In genomic region chr1:86598516-86598915, GRCm38 (mm10) we compare ENCODE assay signal across 9 mouse cellular contexts. TPM values are rescaled to one million over a fixed set of nuclear protein-coding genes. Genes with fewer than 3 reads are reported as not detected.
DNase-seq lines count a peak whose midpoint lies in the region; ATAC-seq and TF ChIP-seq lines count a peak whose summit lies in the region.
"Had no signal": no experiment of that assay in that cellular context is flagged by ENCODE, and none has a peak within 500 bp of the region (broad histone marks: within the 10 kb centered on the region; RNA-seq: fewer than 3 reads in every experiment).

No protein-coding gene starts in this region.

- TF ChIP-seq POLR2A in cerebellum, adult 2 months (IDR thresholded peaks at IDR 0.05; ENCODE audit: borderline replicate concordance, insufficient read depth, low read length): no peak

- intact Hi-C loops in left cerebral cortex, postnatal 4 days (cut with DNase I): no loop called here

- 56% methylated on average over 3 of the region's 3 CpGs for WGBS in cerebellum, adult 2 months

- H3K4me1 ChIP-seq in cerebellum, adult 2 months (ENCODE audit: control insufficient read depth, insufficient read depth, low read length): no peaks in the 10 kb centered on the region

- peak; percentile 23 for ATAC-seq in activated CD4-positive, CD25-positive, alpha-beta regulatory T cell, adult 4 months
- no peak for ATAC-seq in megakaryocyte, adult 5-6 weeks (ENCODE audit: poor library complexity, severe bottlenecking)

- H3K27ac ChIP-seq in cerebellum, adult 2 months (ENCODE audit: insufficient read depth, low read length): no peak overlapping the region
- H3K27ac ChIP-seq: macrophage had no signal

- no peak for DNase-seq in cerebellum, adult 2 months
- no peak for DNase-seq in cerebellum, postnatal 36 days
- peak; percentile 10 for DNase-seq in left cerebral cortex, postnatal 4 days
- DNase-seq in left cerebral cortex, adult 11 months (ENCODE audit: low spot score): no peak
- DNase-seq in lung, postnatal 14 days: peak; percentile 10
- no peak for DNase-seq in heart, adult 8-10 months (ENCODE audit: low spot score)

- H3K27me3 ChIP-seq in cerebellum, adult 2 months (ENCODE audit: control insufficient read depth, insufficient read depth, low read length): no peaks in the 10 kb centered on the region

- no peak overlapping the region for H3K4me3 ChIP-seq in cerebellum, adult 2 months (replicated peaks; ENCODE audit: insufficient read depth, low read depth, low read length)

- peak; percentile 38; the same call in 1 of the 2 replicates for TF ChIP-seq CTCF in cerebellum, adult 2 months (IDR thresholded peaks at IDR 0.05; ENCODE audit: borderline replicate concordance, insufficient read depth, low read depth, low read length)

RNA-seq across cellular contexts. Expression of gene Cops7b, which starts 15.8 kb away (rescaled TPM):
- polyA plus RNA-seq in cerebellum, adult 2 months (2012; rRNA removed): 29.8 and 30.9 TPM in 2 replicates
- total RNA-seq in left cerebral cortex, postnatal 4 days (2021): 10 to 100 TPM; 34.2 to 36.5 TPM
- polyA plus RNA-seq in activated CD4-positive, CD25-positive, alpha-beta regulatory T cell, adult 4 months (2017; shearing (Covaris generic)): 10 to 100 TPM; 13.9 to 18.2 TPM
- total RNA-seq in megakaryocyte, adult 5-6 weeks (2015): 5.8 and 6.8 TPM in 2 replicates
- total RNA-seq in megakaryocyte, adult 5-6 weeks (2017): 11.8 and 30.3 TPM in 2 replicates
- 10 to 100 TPM in 3 of 4 experiments, 1 to 10 TPM in 1; 9.4 to 11.0 (median 10.6) TPM for total RNA-seq in heart, adult 8-10 months (2022)

RNA-seq across cellular contexts. Expression of gene Pde6d, which starts 16.1 kb away (rescaled TPM):
- 84.2 and 87.1 TPM in 2 replicates for polyA plus RNA-seq in cerebellum, adult 2 months (2012; rRNA removed)
- 10 to 100 TPM; 74.4 to 74.5 TPM for total RNA-seq in left cerebral cortex, postnatal 4 days (2021)
- 10 to 100 TPM; 17.1 to 22.3 TPM for polyA plus RNA-seq in activated CD4-positive, CD25-positive, alpha-beta regulatory T cell, adult 4 months (2017; shearing (Covaris generic))
- 33.6 and 38.8 TPM in 2 replicates for total RNA-seq in megakaryocyte, adult 5-6 weeks (2015)
- total RNA-seq in megakaryocyte, adult 5-6 weeks (2017): 14.3 and 17.2 TPM in 2 replicates
- 10 to 100 TPM; 38.9 to 47.2 (median 44.3) TPM for total RNA-seq in heart, adult 8-10 months (2022)

Comparison
In these comparisons a context has a peak if more than half of its experiments do, and no peak if none do; other contexts are left out.
1. DNase-seq: peak in left cerebral cortex, postnatal 4 days (single experiment) and lung, postnatal 14 days (single experiment); none in cerebellum, adult 2 months (0 of 2), cerebellum, postnatal 36 days (0 of 2), left cerebral cortex, adult 11 months (single experiment) and heart, adult 8-10 months (single experiment).